Mouse (Mus musculus) thymus, adult 18-20 months (tissue): Measurements from ENCODE around the gene Tgif1.

Source experiments
- DNase-seq, 2 experiments: peaks; one replicate each; pipeline ENCODE4 v3.0.0; 2022; ENCODE audit warnings: mixed read lengths in 2 of 2

Gene Tgif1

GRCm38 (mm10) chr17:70866029-70866428, 12.7 kb upstream of the Tgif1 start:
- DNase-seq = no peak

GRCm38 (mm10) chr17:70865060-70865604, 11.8 kb upstream of the Tgif1 start:
- no peak for DNase-seq

GRCm38 (mm10) chr17:70864645-70865044, 11.3 kb upstream of the Tgif1 start:
- DNase-seq = no peak

- no peak for DNase-seq
Measured at GRCm38 (mm10) chr17:70864117-70864516, 10.8 kb upstream of the Tgif1 start.

GRCm38 (mm10) chr17:70858814-70859213, 5.5 kb upstream of the Tgif1 start:
- DNase-seq = no peak

GRCm38 (mm10) chr17:70856871-70857415, 3.6 kb upstream of the Tgif1 start:
- DNase-seq = no peak

GRCm38 (mm10) chr17:70854021-70854420, 675 bp upstream of the Tgif1 start:
- peak in 1 of 2 experiments; percentile 7 for DNase-seq

GRCm38 (mm10) chr17:70852686-70853386, 510 bp downstream of the Tgif1 start:
- DNase-seq = peak; percentile 61 to 66

- peak; percentile 41 to 72 for DNase-seq
Measured at GRCm38 (mm10) chr17:70852011-70852685, 1.2 kb downstream of the Tgif1 start.

GRCm38 (mm10) chr17:70850996-70851991, 2.1 kb downstream of the Tgif1 start:
- DNase-seq = peak; percentile 65 to 71

GRCm38 (mm10) chr17:70850233-70850995, 2.9 kb downstream of the Tgif1 start:
- DNase-seq = peak; percentile 58 to 64

- peak; percentile 82 to 84 for DNase-seq
Measured at GRCm38 (mm10) chr17:70849399-70850232, 3.7 kb downstream of the Tgif1 start.

- peak; percentile 49 to 61 for DNase-seq
Measured at GRCm38 (mm10) chr17:70848511-70849398, 4.6 kb downstream of the Tgif1 start.

GRCm38 (mm10) chr17:70847751-70848510, 5.4 kb downstream of the Tgif1 start:
- peak in 1 of 2 experiments; percentile 9 for DNase-seq

- DNase-seq = peak; percentile 21 to 55
Measured at GRCm38 (mm10) chr17:70847086-70847485, 6.3 kb downstream of the Tgif1 start.

GRCm38 (mm10) chr17:70846111-70846644, 7.2 kb downstream of the Tgif1 start:
- peak in 1 of 2 experiments; percentile 7 for DNase-seq

GRCm38 (mm10) chr17:70845543-70845942, 7.8 kb downstream of the Tgif1 start:
- no peak for DNase-seq

- no peak for DNase-seq
Measured at GRCm38 (mm10) chr17:70844971-70845370, 8.4 kb downstream of the Tgif1 start.
